Mouse (Mus musculus) spleen, postnatal 4 days (tissue): ENCODE data around the gene Supv3l1.
"Not testable (repeated sequence)": the region's sequence is repeated elsewhere in the genome, so short reads cannot be mapped to it uniquely, and the experiment has no call there.

Experiments used
- DNase-seq, 2 experiments: peaks; one replicate each; pipeline ENCODE4 v3.0.0; 2022; ENCODE audit warnings: low spot score in 2 of 2

The Supv3l1 gene

GRCm38 (mm10) chr10:62449364-62450279 lies at the start of gene Supv3l1, which contains the start of gene 4930507D05Rik:
Gene Supv3l1, minus strand, starts transcription at chr10:62449738.
Gene 4930507D05Rik, plus strand, starts transcription at chr10:62449489.
- DNase-seq, result peak; percentile 86 to 96

GRCm38 (mm10) chr10:62491681-62492080 lies 42.1 kb upstream of the Supv3l1 start:
- peak in 1 of 2 experiments; percentile 46 for DNase-seq

GRCm38 (mm10) chr10:62488266-62488665 lies 38.7 kb upstream of the Supv3l1 start:
- DNase-seq, result no peak

GRCm38 (mm10) chr10:62486618-62487415 lies 37.3 kb upstream of the Supv3l1 start, which contains the start of gene Vps26a:
Gene Vps26a, minus strand, starts transcription at chr10:62486805.
- peak; percentile 99 for DNase-seq

GRCm38 (mm10) chr10:62485878-62486582 lies 36.5 kb upstream of the Supv3l1 start:
- DNase-seq, result no peak

GRCm38 (mm10) chr10:62481108-62481852 lies 31.7 kb upstream of the Supv3l1 start:
- no peak for DNase-seq

GRCm38 (mm10) chr10:62476980-62477379 lies 27.4 kb upstream of the Supv3l1 start:
- DNase-seq, result no peak

- DNase-seq, result no peak
These were observed 25.4 kb upstream of the Supv3l1 start for GRCm38 (mm10) chr10:62474944-62475343.

- DNase-seq, result no peak
These were observed 21.6 kb upstream of the Supv3l1 start for GRCm38 (mm10) chr10:62471105-62471504.

- DNase-seq, result no peak
These were observed 20.2 kb upstream of the Supv3l1 start for GRCm38 (mm10) chr10:62469736-62470135.

- DNase-seq, result no peak
These were observed 11.8 kb upstream of the Supv3l1 start for GRCm38 (mm10) chr10:62461321-62461720.

GRCm38 (mm10) chr10:62452001-62452400 lies 2.5 kb upstream of the Supv3l1 start:
- not testable (repeated sequence) for DNase-seq

GRCm38 (mm10) chr10:62450280-62450640 lies 722 bp upstream of the Supv3l1 start:
- DNase-seq, result no peak

- no peak for DNase-seq
These were observed 19.1 kb downstream of the Supv3l1 start for GRCm38 (mm10) chr10:62430427-62430826.

GRCm38 (mm10) chr10:62425081-62425871 lies 24.3 kb downstream of the Supv3l1 start:
- DNase-seq, result no peak

GRCm38 (mm10) chr10:62422255-62422654 lies 27.3 kb downstream of the Supv3l1 start, which contains the start of gene Hkdc1:
Gene Hkdc1, minus strand, starts transcription at chr10:62422491.
- DNase-seq, result no peak

- DNase-seq, result no peak
These were observed 28.4 kb downstream of the Supv3l1 start for GRCm38 (mm10) chr10:62421127-62421526.

- no peak for DNase-seq
These were observed 29.1 kb downstream of the Supv3l1 start for GRCm38 (mm10) chr10:62420399-62420798.

- DNase-seq, result no peak
These were observed 30.1 kb downstream of the Supv3l1 start for GRCm38 (mm10) chr10:62419422-62419821.

- no peak for DNase-seq
These were observed 30.6 kb downstream of the Supv3l1 start for GRCm38 (mm10) chr10:62418831-62419356.
